Mouse (Mus musculus) adrenal gland, postnatal 36 days (tissue): ENCODE results near the gene Olfr649. TPM values are rescaled to one million over a fixed set of nuclear protein-coding genes. Genes with fewer than 3 reads are reported as not detected.

Experiments
- total RNA-seq, 2 experiments: library from RNA; stranded (reverse); gene quantifications; 2 replicates each; pipeline ENCODE4 v1.2.3; 2021

The Olfr649 gene
- total RNA-seq, 2 experiments from 2014 or later, result not detected

Other genes starting within 250 kb of the Olfr649 start
- not detected for gene Olfr635, start 224.8 kb downstream of the Olfr649 start, total RNA-seq
- not detected for gene Olfr638, start 197.2 kb downstream of the Olfr649 start, total RNA-seq
- gene Olfr639, start 178.7 kb downstream of the Olfr649 start, total RNA-seq, result not detected
- gene Olfr640, start 170.4 kb downstream of the Olfr649 start, total RNA-seq, result not detected
- not detected for gene Olfr641, start 160.5 kb downstream of the Olfr649 start, total RNA-seq
- gene Olfr642, start 143.3 kb downstream of the Olfr649 start, total RNA-seq, result not detected
- gene 4930516K23Rik, start 134.5 kb downstream of the Olfr649 start, total RNA-seq, result not detected
- gene Olfr644, start 124.1 kb downstream of the Olfr649 start, total RNA-seq, result not detected
- not detected for gene Olfr645, start 110.5 kb downstream of the Olfr649 start, total RNA-seq
- gene Olfr646, start 91.1 kb downstream of the Olfr649 start, total RNA-seq, result not detected
- gene Ubqln5, start 66.2 kb downstream of the Olfr649 start, total RNA-seq, result not detected
- not detected for gene Olfr643, start 58.6 kb downstream of the Olfr649 start, total RNA-seq
- gene Ubqln3, start 52.7 kb downstream of the Olfr649 start, total RNA-seq, result not detected
- not detected for gene Ubqlnl, start 45.4 kb downstream of the Olfr649 start, total RNA-seq
- not detected for gene Olfm5, start 31.2 kb downstream of the Olfr649 start, total RNA-seq
- not detected for gene Olfr648, start 12.6 kb downstream of the Olfr649 start, total RNA-seq
- under 1 TPM; 0.26 to 0.36 TPM for gene Trim6, start 22.8 kb upstream of the Olfr649 start, total RNA-seq
- 10 to 100 TPM in 1 of 2 experiments, 1 to 10 TPM in 1; 7.3 to 10.5 TPM for gene Trim34a, start 48.5 kb upstream of the Olfr649 start, total RNA-seq
- 1 to 10 TPM; 4.2 to 8.4 TPM for gene Trim5, start 92.1 kb upstream of the Olfr649 start, total RNA-seq
- 10 to 100 TPM in 1 of 2 experiments, 1 to 10 TPM in 1; 9.7 to 19.6 TPM for gene Trim12a, start 119.5 kb upstream of the Olfr649 start, total RNA-seq
- gene Trim34b, start 133.5 kb upstream of the Olfr649 start, total RNA-seq, result 1 to 10 TPM in 1 of 2 experiments, under 1 TPM in 1; 0.76 to 1.1 TPM
- 10 to 100 TPM in 1 of 2 experiments, 1 to 10 TPM in 1; 9.9 to 14.6 TPM for gene Trim12c, start 157.4 kb upstream of the Olfr649 start, total RNA-seq
- under 1 TPM; 0.10 to 0.26 TPM for gene Trim30b, start 173.9 kb upstream of the Olfr649 start, total RNA-seq
- gene Trim30c, start 204.9 kb upstream of the Olfr649 start, total RNA-seq, result under 1 TPM in 1 of 2 experiments, not detected in 1; 0.17 TPM